Mouse (Mus musculus) cerebellum, postnatal 4 days (tissue): ENCODE data around the gene Frmd4a.
A peak's percentile ranks its signal among the peaks of the same experiment; 100 is the strongest.

Source experiments
- DNase-seq, 2 experiments: peaks; one replicate each; pipeline ENCODE4 v3.0.0; 2022; ENCODE audit warnings: low spot score in 2 of 2, mixed read lengths in 1 of 2

Gene Frmd4a

GRCm38 (mm10) chr2:4137493-4137892 lies 120.0 kb downstream of the Frmd4a start:
- no peak for DNase-seq

GRCm38 (mm10) chr2:4142221-4142950 lies 124.9 kb downstream of the Frmd4a start:
- no peak for DNase-seq

- DNase-seq, result no peak
Observed at GRCm38 (mm10) chr2:4144424-4144823, 126.9 kb downstream of the Frmd4a start.

GRCm38 (mm10) chr2:4152521-4153040 lies 135.1 kb downstream of the Frmd4a start:
- no peak for DNase-seq

- DNase-seq, result peak in 1 of 2 experiments; percentile 38
Observed at GRCm38 (mm10) chr2:4153131-4153631, 135.7 kb downstream of the Frmd4a start.

GRCm38 (mm10) chr2:4154036-4154653 lies 136.6 kb downstream of the Frmd4a start:
- DNase-seq, result no peak

- DNase-seq, result no peak
Observed at GRCm38 (mm10) chr2:4154654-4155047, 137.1 kb downstream of the Frmd4a start.

- no peak for DNase-seq
Observed at GRCm38 (mm10) chr2:4155406-4155805, 137.9 kb downstream of the Frmd4a start.

- no peak for DNase-seq
Observed at GRCm38 (mm10) chr2:4156511-4156910, 139.0 kb downstream of the Frmd4a start.

- DNase-seq, result no peak
Observed at GRCm38 (mm10) chr2:4157396-4157795, 139.9 kb downstream of the Frmd4a start.

- no peak for DNase-seq
Observed at GRCm38 (mm10) chr2:4159574-4160203, 142.2 kb downstream of the Frmd4a start.

- no peak for DNase-seq
Observed at GRCm38 (mm10) chr2:4166191-4166590, 148.7 kb downstream of the Frmd4a start.

GRCm38 (mm10) chr2:4167131-4167530 lies 149.6 kb downstream of the Frmd4a start:
- no peak for DNase-seq

- no peak for DNase-seq
Observed at GRCm38 (mm10) chr2:4169726-4170125, 152.2 kb downstream of the Frmd4a start.

- no peak for DNase-seq
Observed at GRCm38 (mm10) chr2:4170189-4170588, 152.7 kb downstream of the Frmd4a start.

GRCm38 (mm10) chr2:4184991-4185390 lies 167.5 kb downstream of the Frmd4a start:
- no peak for DNase-seq

- DNase-seq, result peak in 1 of 2 experiments; percentile 15
Observed at GRCm38 (mm10) chr2:4187521-4187920, 170.0 kb downstream of the Frmd4a start.

- DNase-seq, result no peak
Observed at GRCm38 (mm10) chr2:4188303-4188702, 170.8 kb downstream of the Frmd4a start.

GRCm38 (mm10) chr2:4190345-4190744 lies 172.8 kb downstream of the Frmd4a start:
- DNase-seq, result no peak

GRCm38 (mm10) chr2:4190995-4191394 lies 173.5 kb downstream of the Frmd4a start:
- DNase-seq, result no peak

GRCm38 (mm10) chr2:4193206-4193605 lies 175.7 kb downstream of the Frmd4a start:
- DNase-seq, result no peak

GRCm38 (mm10) chr2:4194324-4195014 lies 177.0 kb downstream of the Frmd4a start:
- DNase-seq, result no peak
